Mouse (Mus musculus) layer of hippocampus, postnatal 14 days (tissue): ENCODE results near the gene Grk2. TPM values are rescaled to one million over a fixed set of nuclear protein-coding genes. Genes with fewer than 3 reads are reported as not detected.
A peak's percentile ranks its signal among the peaks of the same experiment; 100 is the strongest.

Source experiments
- DNase-seq, 2 experiments: peaks; one replicate each; pipeline ENCODE4 v3.0.0; 2021 to 2022; ENCODE audit warnings: low spot score in 2 of 2, mixed read lengths in 1 of 2
- total RNA-seq, 2 experiments: library from RNA; stranded (reverse); gene quantifications; 2 replicates each; pipeline ENCODE4 v1.2.3; 2021

The Grk2 gene
- total RNA-seq, 2 experiments from 2014 or later, result 146 to 150 TPM

DNA sequence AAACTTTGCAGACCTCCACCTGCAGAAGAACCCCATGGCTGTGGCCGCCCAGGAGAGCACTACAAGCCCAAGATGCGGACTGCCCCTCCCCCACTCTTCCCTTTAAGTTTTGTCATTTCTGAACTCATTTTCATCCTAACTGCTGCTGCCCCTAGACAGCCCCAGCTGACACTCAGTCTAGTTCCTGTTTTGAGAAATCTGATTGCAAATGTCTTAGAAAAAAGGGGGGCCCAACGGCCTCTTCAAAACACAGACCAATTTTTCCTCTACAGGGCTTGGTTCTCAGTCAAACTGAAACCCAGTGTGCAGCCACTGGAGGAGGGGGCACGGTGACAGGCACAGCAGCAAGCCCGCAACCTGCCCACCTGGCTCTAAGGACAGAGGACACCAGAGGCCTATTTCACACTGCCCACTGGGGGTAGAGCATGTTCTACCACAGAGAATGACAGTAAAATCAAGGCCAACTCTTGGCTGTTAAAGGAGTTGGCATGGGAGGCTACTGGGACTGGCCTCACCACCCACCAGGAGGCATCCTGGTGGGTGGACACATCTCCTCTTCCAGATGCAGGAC is 1.7 kb downstream of the Grk2 start:
- DNase-seq, result no peak

DNA sequence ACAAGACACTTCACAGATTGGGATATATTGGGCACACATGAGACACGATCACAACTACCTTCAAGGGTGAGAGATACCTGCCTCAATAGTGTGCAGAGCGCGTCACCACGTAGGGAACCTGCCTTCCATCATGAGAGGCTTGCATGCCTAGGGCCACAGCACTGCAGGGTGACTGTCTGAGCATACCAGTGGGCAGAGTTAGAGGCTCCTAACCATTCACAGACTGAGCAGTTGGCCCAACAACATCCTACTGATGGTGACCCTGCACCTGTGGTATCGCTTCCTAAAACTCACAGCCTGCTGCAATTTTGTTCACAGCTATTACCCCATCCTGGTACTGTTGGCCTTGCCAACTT is 2.4 kb downstream of the Grk2 start:
- DNase-seq, result no peak

DNA sequence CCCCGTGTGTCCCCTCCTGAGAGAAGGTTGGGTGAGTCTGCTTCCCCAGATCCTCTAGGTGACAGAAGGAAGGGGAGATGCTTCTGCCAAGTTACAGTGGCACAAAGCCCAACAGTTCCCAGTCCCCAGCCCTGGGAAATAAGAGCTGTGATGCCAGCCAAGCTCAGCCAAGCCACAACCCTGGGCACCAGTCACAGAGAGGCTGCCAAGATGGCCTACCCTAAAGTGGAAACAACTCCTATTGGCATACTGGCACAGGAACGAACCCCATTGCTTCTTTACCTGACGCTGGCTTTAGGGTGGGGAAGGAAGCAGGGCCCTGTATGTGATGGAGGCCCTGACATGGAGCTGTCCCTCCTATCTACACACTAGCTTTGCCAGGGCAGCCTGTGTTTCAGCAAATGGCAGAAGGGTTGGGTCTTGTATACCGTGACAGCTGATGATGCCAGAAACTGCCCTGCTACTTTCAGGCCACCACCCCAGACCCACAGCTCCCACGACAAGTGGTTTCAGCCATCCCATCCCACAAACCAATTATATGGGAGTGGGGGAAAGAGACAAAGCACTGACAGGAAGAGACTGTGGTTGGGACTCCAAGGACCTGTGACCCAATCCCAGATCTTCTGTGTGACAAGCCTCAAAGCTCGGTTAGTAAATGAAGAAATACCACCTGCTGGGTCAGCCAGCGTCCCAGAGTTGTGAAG is 2.9 kb downstream of the Grk2 start:
- DNase-seq, result peak; percentile 62 to 81

DNA sequence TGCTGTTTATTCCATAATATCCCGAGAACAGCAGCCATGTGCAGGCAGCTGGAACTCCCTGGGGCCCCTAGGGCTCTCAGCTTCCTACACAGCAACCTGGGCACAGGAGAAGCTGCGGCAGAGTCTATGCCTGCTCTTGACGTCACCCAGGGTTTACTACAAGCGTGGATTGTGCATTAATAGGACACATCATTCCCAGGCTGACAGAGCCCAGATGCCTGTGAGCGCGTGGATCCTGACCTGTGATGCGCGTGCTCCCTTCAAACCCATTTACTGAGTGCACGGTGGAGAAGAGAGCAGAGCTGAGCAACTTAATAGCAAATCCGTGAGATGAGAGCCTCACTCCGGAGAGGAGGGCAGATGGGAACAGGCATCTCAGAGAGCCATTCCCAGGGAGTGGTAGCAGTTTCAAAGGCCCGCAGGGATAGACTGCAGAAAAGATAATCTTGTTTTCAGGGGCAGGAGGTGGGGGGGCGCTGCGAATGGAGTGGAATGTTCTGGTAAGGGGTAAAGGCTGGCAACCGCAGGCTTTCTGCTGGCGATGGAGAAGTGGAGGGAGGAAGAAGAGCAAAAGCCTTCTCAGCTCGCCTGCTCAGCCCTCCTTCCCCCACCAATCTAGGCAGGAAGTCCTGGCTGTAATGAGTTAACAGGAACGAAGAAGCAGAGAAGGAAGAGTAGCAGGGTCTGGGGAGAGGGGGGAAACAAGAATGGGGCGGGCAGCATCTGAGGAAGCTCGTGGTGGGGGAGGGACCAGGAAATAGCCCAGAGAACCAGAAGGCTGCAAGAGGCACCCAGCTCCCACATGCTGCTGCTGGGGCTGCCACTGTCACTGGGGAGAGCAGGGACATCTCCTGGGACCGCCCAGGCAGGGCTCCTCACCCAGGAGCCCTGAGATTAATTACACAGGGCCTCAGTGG is 4.0 kb downstream of the Grk2 start:
- peak in 1 of 2 experiments; percentile 57 for DNase-seq

DNA sequence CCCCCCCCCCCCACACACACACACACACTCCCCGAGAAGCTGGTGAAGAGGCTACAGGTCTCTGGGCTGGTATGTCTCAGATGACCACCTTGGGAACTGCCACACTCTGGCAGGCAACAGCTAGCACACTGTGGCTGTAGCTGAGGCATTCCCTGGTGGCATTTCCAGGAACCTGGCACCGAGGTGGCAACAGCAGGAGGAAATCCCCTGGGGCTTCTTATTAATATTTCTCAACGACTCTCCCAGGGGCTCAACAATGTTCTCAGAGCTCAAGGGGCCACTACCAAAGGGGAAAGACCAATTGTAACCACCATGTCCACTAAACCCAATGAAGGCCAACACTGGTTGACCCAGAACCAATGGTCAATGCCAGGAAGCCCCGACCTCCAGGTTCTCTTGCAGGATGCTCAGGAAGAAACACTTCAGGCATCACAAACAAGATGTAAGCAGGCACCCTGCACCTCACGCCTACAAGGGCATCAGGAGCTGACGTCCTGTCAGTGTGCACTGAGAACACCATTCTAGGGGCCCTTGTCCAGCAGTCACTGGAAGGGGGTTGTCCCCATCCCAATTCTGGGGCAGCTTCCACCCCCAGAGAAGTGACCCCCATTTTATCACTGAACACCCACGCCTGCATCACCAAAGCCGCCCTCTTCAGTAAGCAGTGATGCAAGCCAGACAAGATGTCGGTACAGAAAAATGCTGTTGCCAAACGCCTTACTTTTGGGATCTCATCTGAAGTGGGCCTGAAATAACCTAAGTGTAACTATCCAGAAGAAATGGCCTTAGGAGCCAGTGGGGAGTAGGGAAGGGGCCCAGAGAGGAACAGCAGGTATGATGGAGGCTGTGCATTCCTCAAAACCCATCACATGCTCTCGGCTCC is 4.9 kb downstream of the Grk2 start:
- no peak for DNase-seq

DNA sequence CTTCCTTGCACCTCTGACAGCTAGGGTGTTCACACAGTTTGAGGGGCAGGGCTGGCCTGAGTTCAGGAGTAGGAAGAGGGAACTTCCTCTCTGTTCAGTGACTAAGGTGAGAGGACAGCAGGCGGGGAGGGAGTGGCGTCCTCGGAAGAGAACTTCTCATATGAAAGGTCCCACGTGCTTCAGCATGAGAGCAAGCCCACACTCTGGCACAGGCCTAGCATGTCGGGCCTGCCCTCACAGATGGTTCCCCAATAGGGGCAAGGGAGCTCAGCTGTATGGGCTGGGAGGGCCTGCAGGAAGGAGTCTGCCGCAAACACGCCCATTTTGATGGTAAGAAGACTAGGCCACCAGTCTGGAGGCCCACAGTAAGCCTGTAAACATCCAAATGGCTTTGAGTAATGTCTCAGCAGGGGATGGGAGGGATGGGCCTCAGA is 5.7 kb downstream of the Grk2 start:
- no peak for DNase-seq

DNA sequence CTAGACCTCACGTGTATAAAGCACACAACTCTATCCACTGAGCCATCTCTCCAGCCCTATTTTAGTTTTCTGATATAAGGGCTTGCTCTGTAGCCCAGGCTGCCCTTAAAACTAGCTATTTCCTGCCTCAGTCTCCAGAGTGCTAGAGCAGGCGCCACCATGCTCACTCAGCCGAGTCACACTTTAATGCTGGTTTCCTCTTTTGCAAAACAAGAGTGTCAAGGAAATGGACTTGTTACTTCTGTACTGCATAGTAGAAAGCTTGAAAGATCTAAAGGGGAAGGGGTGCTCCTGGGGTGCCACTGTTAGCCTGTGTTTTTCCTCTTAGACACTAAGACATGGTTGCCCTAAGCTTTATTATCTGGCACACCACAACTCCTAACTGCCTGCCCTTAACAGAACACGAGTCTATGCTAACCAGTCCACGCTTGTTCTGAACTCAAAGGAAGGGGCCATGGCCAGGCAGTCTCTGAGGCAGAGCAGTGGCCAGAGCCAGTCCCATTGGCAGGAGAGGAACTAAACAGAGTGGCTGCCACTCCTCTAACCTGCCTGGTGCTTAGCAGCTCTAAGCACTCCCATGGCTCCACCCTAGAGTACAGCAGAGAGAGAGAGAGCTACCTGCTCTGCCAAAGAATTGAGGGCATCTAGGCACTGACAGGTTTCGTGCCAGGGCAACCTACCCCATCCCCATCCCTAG is 6.3 kb downstream of the Grk2 start:
- no peak for DNase-seq

DNA sequence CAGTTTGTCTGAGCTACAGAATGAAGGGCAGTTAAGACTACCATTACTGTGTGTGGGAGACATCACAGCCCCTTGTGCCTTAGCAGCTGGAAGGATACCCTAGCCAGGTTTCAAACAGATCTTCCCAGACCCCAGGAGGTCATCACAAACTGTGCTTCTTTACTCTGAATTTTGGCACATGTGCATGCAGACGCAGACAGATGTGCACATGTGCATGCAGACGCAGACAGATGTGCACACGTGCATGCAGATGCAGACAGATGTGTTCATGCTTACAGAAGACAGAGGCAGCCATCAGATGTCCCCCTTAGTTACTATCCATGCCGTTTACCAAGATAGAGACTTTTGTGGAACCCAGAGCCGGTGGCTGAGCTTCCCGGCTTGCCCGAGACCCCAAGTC is 6.9 kb downstream of the Grk2 start:
- DNase-seq, result no peak

DNA sequence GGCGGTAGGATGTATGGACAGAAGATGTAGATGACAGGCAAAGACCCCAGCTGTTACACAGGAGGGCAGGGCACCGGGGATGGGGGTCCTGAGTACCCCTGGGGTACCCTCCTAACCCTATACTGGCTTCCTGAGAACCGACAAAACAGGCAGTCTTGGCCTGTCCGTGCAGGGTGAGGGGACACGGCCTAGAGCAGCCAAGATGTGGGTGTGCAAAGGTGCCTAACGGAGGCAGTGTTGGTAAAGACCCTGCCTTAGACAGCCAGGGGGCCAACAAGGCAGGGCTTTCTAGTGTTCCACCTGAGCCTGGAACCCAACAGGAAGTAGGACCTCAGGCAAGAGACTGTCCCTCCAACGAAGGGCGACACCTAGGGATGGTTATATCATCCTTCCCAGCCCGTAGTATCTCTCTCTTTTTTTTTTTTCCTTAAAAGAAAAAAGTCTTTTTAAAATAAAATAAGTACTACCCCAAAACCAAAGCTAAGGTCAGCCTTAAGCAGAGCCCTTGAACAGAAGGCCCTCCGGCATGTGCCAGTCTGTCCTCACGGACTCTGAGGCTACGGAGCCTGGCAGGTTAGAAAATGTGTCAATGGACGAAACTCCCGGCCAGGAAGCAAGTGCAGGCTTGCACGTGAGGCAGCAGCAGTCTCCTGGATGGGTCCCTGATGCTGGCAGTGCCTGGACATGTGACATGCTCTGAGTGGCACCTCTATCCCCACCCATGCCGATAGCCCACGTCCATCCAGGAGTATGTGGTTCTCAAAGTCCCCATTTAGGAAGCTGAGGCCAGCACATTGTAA is 7.5 kb downstream of the Grk2 start:
- no peak for DNase-seq

DNA sequence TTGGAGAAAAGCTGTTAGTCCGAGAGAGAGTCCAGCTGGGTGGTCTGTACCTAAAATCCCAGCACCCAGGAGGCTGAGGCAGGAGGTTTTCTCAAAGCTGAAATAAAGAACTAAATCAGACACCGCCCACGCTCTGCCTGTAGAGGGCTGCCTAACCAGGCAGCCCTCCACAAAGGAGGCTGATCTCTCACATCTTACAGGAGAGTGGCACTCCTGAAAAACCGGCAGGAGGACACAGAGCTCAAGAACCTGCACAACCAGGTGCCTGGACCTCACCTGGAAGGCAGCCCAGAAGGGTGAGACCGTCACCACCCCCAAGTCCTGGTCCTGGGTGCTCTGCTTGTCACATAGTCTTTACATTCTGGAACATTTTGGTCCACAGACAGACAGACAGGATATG is 8.2 kb downstream of the Grk2 start:
- no peak for DNase-seq

DNA sequence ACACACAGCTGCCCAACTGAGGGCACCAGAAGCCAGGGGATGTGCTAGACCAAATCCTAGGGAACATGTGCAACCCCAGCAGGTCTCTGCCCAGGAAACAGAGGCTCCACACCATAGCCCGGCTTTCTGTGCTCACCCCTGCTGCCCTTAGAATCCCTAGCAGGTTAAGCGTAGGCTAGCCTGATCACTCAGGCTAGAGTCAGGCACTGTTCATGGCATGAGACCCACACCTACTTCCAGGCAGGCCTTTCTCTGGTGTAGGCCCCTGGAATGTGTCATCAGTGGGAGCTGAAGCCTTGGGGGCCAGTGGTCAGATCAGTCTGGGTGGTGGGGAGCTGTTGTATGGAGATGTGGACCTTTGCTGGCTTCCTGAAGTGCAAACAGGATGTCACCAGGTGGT is 9.4 kb downstream of the Grk2 start:
- no peak for DNase-seq

DNA sequence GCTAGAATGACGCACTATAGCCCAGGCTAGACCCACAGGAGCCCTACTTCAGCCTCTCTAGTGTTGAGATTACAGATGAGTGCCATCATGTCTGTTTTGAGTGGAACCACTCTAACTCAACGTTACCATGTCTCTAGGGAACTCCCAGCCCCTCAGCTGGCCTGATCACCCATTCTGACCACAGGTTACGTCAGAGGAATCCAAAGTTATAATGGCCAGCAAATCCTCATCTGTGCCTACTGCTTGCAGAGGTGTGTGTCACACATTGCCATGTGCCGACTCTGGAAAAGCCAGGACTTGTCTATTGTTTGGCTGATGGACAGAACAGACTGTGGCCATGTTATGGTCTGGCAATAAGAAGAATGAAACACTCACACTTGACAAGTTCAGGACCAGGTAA is 10.6 kb downstream of the Grk2 start:
- DNase-seq, result no peak

DNA sequence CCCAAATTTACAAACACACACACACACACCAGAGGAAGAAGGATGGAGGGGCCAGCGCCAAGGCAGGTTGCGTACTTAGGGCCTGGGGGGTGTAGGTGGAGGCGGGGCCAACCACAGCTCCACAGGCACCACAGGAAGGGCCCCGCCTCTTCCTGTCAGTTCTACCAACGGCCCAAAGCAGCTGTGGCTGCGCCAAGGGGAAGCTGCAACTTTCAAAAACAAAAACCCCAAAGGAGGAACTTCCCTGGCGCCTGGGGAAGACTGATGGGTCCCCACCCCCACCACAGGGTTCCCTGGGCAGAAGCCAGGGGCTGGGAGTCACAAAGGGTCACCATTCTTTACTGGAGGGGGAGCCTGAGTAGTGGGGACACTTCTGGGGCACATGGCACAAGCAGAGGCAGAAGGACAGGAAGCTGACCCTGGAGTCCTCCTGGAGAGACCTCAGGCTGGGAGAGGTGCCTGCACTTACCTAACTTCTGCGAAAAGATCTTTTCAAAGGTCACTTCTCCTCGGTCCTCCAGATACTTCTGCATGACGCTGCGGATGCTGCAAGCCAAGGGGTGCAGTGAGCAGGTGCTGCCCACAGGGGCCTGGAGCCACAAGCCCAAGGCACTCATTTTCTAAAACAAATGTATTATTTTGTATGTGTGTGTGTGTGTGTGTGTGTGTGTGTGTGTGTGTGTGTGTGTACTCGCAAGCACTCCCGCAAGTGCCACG is 11.5 kb downstream of the Grk2 start:
- no peak for DNase-seq

DNA sequence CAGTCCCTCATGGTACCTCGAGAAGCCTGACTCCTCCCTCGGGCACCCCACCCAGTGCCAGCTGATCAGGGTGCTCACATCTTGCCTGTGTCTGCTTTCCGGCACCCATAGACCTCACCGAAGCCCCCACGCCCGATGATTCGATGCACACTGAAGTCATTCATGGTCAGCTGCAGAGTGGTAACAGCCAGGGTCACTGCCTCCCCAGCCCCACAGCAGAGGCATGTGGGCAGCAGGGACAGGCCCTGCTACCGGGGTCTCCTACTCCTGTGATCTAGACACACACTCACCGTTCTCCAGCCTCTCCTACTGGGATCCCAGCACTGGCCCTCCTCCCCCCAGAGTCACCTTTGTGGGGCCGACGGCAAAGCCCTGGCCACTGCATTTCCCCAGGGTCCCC is 14.9 kb downstream of the Grk2 start:
- no peak for DNase-seq

DNA sequence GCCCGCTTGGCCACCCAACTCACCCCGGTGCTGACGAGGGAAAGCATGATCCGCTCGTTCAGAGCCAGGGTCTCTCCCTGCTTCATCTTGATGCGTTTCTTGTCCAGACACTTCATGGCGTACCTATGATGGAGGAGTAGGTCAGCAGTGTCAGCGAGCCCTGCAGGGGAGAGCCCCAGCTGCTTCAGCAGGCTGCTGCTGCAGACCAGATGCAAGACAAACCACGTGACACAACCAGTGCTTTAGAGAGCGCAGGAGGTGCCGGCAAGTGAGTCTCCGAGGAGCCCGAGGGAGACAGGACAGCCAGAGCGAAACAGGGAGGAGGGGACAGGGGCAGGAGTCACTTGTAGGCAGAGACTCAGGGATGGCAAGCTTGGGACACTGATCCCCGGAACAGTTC is 15.3 kb downstream of the Grk2 start:
- DNase-seq, result no peak

DNA sequence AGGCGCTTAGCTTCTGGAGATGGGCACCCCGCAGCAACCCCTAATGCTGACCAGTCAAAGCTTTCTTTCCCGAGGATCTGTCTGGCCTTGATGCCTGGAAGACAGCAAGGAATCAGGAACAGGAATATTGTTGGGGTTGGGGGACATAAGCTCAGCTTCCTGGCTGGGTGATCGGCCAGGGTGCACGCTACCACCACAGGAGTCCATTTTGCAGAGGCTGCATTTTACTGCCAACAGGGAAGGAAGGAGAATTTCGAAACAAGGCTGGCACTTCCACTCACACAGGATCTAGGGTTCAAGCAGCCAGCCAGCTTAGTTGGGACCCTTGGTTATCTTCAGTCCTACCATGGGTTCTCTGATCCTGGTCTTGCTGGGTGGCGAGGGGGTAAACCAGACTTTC is 22.4 kb downstream of the Grk2 start:
- no peak for DNase-seq

DNA sequence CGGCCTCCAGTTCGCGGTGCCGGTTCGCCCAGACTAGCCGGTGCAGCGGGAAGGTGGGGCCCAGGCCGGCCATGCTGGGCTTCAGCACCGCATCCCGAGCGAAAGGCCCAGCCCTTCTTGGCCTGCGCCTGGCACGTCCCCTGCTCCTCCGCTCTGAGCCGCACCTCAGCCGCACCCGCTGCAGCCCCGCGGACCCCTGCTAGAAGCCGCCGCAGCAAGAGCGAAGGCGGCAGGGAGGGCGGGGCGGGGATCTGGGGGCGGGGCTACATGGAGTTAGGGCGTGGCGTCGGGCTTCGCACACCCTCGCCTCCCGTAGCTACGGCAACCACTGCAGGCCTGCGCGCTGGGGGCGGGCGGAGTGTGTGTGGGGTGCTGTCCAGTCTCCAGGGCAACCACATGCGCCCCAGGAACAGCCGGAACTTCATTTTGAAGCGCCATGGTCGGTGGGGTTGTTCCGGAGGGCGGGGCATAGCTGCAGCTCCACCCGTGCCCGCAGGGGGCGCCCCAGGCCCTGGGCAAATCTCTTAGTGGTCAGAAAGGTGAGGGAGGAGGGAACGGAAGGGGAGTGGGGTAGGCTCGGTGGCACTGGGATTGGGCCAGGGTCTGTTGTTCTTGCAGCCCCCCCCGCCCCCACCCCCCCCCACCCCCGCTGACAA is 23.0 kb downstream of the Grk2 start, which contains the start of gene Ankrd13d:
Ankrd13d (minus strand) TSS at position 240 of the 656 bp plus-strand sequence.
- peak; percentile 93 to 95 for DNase-seq

DNA sequence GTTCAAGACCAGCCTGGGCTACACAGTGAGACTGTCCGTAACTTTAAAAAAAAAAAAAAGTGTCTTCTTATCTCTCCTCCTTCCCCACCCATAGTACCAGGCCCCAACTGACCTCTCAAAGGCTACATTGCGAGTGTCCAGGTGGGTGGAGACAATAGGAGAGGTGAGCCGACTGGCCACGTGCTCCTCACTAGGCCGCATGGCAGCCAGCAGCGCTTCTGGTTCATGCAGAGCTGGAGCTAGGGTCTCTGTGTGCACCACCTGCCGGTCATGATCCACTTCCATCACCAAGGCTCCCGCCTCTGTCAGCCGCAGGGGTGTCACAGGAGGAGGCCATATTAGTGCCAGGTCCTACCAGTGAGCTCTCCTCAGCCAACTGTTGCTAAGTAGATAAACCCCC is 25.6 kb downstream of the Grk2 start:
- DNase-seq, result no peak

DNA sequence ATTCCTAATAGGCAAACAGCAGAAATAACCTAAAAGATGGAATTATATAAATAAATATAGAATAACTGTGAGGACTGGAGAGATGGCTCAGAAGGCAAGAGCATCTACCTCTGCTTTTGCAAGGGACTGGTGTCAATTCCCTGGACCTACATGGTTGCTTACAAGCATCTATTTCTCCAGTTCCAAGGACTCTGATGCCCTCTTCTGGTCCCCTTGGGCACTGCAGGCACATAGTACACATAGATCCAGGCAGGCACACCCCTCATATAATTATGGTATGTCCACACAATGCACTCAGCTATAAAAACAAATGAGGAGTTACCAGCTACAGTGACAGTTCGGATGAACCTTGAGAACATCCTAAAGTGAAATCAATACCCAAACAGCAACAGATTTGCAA is 26.5 kb downstream of the Grk2 start:
- no peak for DNase-seq
